Mouse (Mus musculus) intestine, embryonic 15.5 days (tissue): ENCODE data around the gene Trip12. TPM values are rescaled to one million over a fixed set of nuclear protein-coding genes. Genes with fewer than 3 reads are reported as not detected.

Experiments used
- ATAC-seq: fragments of 200-750 bp; cut with Nextera tagmentation; 2 replicates; pipeline ENCODE4 v1.8.0; 2017; ENCODE audit warnings: moderate TSS enrichment, moderate library complexity
- H3K27ac ChIP-seq: fragments of 300-500 bp; sonication (generic); 2 replicates; pipeline ENCODE4 v1.5.1; 2015; ENCODE audit warnings: mild to moderate bottlenecking, inconsistent platforms
- H3K27me3 ChIP-seq: fragments of 300-500 bp; sonication (generic); replicated peaks from 2 replicates; pipeline ENCODE4 v1.6.1; 2015; ENCODE audit warnings: inconsistent platforms
- H3K36me3 ChIP-seq: fragments of 300-500 bp; sonication (generic); 2 replicates; pipeline ENCODE4 v1.6.1; 2015; ENCODE audit warnings: inconsistent platforms
- H3K4me1 ChIP-seq: fragments of 300-500 bp; sonication (generic); replicated peaks from 2 replicates; pipeline ENCODE4 v1.6.1; 2015; ENCODE audit warnings: inconsistent platforms
- H3K4me2 ChIP-seq: fragments of 300-500 bp; sonication (generic); replicated peaks from 2 replicates; pipeline ENCODE4 v1.6.1; 2015; ENCODE audit warnings: mild to moderate bottlenecking, inconsistent platforms
- H3K4me3 ChIP-seq: fragments of 300-500 bp; sonication (generic); replicated peaks from 2 replicates; pipeline ENCODE4 v1.5.1; 2015; ENCODE audit warnings: inconsistent platforms
- H3K9ac ChIP-seq: fragments of 300-500 bp; sonication (generic); 2 replicates; pipeline ENCODE4 v1.6.1; 2015; ENCODE audit warnings: inconsistent platforms
- H3K9me3 ChIP-seq: fragments of 300-500 bp; sonication (generic); 2 replicates; pipeline ENCODE4 v1.6.1; 2016; ENCODE audit warnings: inconsistent platforms
- WGBS: fragments of 180-500 bp; shearing (Covaris S2); methylation state at CpG from one replicate; pipeline ENCODE4 v1.1.7; 2015; 5-methylcytosine and 5-hydroxymethylcytosine counted together
- polyA plus RNA-seq: library from polyadenylated mRNA; unstranded; fragments of >200 nt; fragmentation: Nextera tagmentation; extraction: Ambion mirVana; gene quantifications from 2 replicates; pipeline ENCODE4 v1.2.1, GENCODE M21; 2015

Gene Trip12
- polyA plus RNA-seq, 1 experiment from 2014 or later, result 54.2 TPM

- Histone ChIP-seq H3K27me3 (no peaks in the 10 kb centered on the region), H3K9ac (no peak overlapping the region), H3K9me3 (no peaks in the 10 kb centered on the region), H3K4me3 (no peak overlapping the region), H3K36me3 (no peaks in the 10 kb centered on the region), H3K4me2 (no peak overlapping the region), H3K4me1 (no peaks in the 10 kb centered on the region), H3K27ac (no peak overlapping the region)
- ATAC-seq, result no peak
- 64% methylated on average over 4 of the region's 4 CpGs for WGBS
These were observed 162.4 kb downstream of the Trip12 start for GRCm38 (mm10) chr1:84677910-84678309.

Other genes with a start within 250 kb of the Trip12 start
- 3.9 and 4.1 TPM in 2 replicates for gene Dner, start 144.3 kb downstream of the Trip12 start, polyA plus RNA-seq
- gene Fbxo36, start 675 bp downstream of the Trip12 start, polyA plus RNA-seq, result 12.3 and 14.9 TPM in 2 replicates
- gene Slc16a14, start 94.6 kb upstream of the Trip12 start, polyA plus RNA-seq, result 0.19 and 0.23 TPM in 2 replicates